Mouse (Mus musculus): ENCODE results near the gene Gm21830. TPM values are rescaled to one million over a fixed set of nuclear protein-coding genes. Genes with fewer than 3 reads are reported as not detected.
"Not testable (repeated sequence)": the region's sequence is repeated elsewhere in the genome, so short reads cannot be mapped to it uniquely, and the experiment has no call there.

Gene Gm21830
- polyA plus RNA-seq, 1 experiment from 2014 or later, result not detected

- Histone ChIP-seq H3K4me2 (ENCODE audit: low read length) (no peak overlapping the region), H3K36me3 (ENCODE audit: control insufficient read depth, insufficient read depth, low read length) (no peaks in the 10 kb centered on the region), H3K27ac (ENCODE audit: low read depth, low read length) (no peak overlapping the region), H3K9ac (ENCODE audit: low read depth, low read length) (no peak overlapping the region), H3K4me3 (ENCODE audit: low read length) (no peak overlapping the region), H3K4me1 (ENCODE audit: control insufficient read depth, insufficient read depth, low read depth, low read length) (no peaks in the 10 kb centered on the region), H3K27me3 (replicated peaks; ENCODE audit: control insufficient read depth, insufficient read depth, low read length) (no peaks in the 10 kb centered on the region), H3K9me3 (ENCODE audit: control insufficient read depth, low read length) (no peaks in the 10 kb centered on the region)
- no peak for ATAC-seq
- 77% methylated on average over 3 of the region's 3 CpGs for WGBS
These were observed 47.3 kb downstream of the Gm21830 start for GRCm38 (mm10) chr2:67460857-67461256.

DNA sequence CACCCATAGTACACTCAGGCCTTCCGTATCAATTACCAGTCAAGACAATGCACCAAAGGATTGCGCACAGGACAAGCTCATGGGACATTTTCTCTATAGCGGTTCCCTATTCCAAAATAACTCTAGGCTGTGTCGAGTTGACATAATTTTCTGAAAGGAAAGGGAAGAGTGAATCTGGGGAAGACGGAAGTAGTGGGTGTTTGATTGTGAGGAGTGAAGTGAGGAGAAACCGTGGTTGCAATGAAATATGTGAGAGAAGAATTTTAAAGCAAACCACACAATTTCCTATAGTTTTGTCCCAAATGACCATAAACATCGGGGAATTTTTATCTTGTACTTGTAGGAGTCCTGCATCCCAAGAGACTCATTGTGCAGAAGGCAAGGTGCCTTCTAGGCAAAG lies 53.5 kb downstream of the Gm21830 start:
- 90% methylated on average over 7 of the region's 7 CpGs for WGBS
- no peaks in the 10 kb centered on the region for H3K27me3 ChIP-seq (replicated peaks; ENCODE audit: control insufficient read depth, insufficient read depth, low read length)
- H3K9ac ChIP-seq (ENCODE audit: low read depth, low read length), result no peak overlapping the region
- H3K9me3 ChIP-seq (ENCODE audit: control insufficient read depth, low read length), result no peaks in the 10 kb centered on the region
- ATAC-seq, result no peak
- H3K4me2 ChIP-seq (ENCODE audit: low read length), result no peak overlapping the region
- H3K4me1 ChIP-seq (ENCODE audit: control insufficient read depth, insufficient read depth, low read depth, low read length), result no peaks in the 10 kb centered on the region
- H3K4me3 ChIP-seq (ENCODE audit: low read length), result no peak overlapping the region
- H3K36me3 ChIP-seq (ENCODE audit: control insufficient read depth, insufficient read depth, low read length), result no peaks in the 10 kb centered on the region
- H3K27ac ChIP-seq (ENCODE audit: low read depth, low read length), result no peak overlapping the region

DNA sequence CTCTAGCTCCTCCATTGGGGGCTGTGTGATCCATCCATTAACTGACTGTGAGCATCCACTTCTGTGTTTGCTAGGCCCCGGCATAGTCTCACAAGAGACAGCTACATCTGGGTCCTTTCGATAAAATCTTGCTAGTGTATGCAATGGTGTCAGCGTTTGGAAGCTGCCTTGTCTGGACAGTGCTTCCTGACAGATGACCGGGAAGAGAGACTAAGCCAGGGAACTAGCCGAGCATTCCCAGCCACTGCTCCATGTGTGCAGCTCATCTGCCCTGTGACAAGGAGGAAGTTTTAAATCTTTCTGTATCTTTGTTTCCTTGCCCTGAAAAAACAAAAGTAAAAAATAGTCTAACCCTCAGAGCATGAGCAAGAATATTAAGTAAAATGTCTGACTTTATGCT lies 56.5 kb downstream of the Gm21830 start:
- WGBS, result 85% methylated on average over 5 of the region's 5 CpGs
- H3K4me3 ChIP-seq (ENCODE audit: low read length); H3K9ac ChIP-seq (ENCODE audit: low read depth, low read length); H3K4me1 ChIP-seq (ENCODE audit: control insufficient read depth, insufficient read depth, low read depth, low read length); H3K9me3 ChIP-seq (ENCODE audit: control insufficient read depth, low read length); ATAC-seq; H3K27me3 ChIP-seq (replicated peaks; ENCODE audit: control insufficient read depth, insufficient read depth, low read length); H3K27ac ChIP-seq (ENCODE audit: low read depth, low read length); H3K36me3 ChIP-seq (ENCODE audit: control insufficient read depth, insufficient read depth, low read length); H3K4me2 ChIP-seq (ENCODE audit: low read length): not testable (repeated sequence)

DNA sequence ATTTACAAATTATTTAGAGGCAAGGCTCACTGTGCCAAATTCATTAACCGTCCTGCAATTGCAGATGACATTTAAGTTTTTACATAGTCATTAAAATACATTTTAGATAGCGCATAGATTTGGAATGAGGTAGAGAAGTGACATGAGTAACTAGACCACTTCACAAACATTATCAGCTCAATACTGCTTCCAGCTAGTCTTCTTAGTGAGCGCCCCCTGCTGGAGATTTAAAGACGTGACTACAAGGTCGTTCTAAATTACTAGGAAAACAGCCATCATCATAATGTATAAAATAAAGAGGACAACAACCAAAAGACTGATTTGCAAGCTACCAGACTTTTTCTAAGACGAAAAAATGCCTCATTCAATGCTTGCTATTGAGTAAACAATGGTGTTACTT lies 64.2 kb downstream of the Gm21830 start:
- 17% methylated on average over 6 of the region's 6 CpGs for WGBS
- Histone ChIP-seq H3K4me3 (ENCODE audit: low read length) (no peak overlapping the region), H3K27me3 (replicated peaks; ENCODE audit: control insufficient read depth, insufficient read depth, low read length) (no peaks in the 10 kb centered on the region), H3K9me3 (ENCODE audit: control insufficient read depth, low read length) (no peaks in the 10 kb centered on the region), H3K4me1 (ENCODE audit: control insufficient read depth, insufficient read depth, low read depth, low read length) (no peaks in the 10 kb centered on the region), H3K36me3 (ENCODE audit: control insufficient read depth, insufficient read depth, low read length) (no peaks in the 10 kb centered on the region), H3K4me2 (ENCODE audit: low read length) (no peak overlapping the region), H3K9ac (ENCODE audit: low read depth, low read length) (no peak overlapping the region), H3K27ac (ENCODE audit: low read depth, low read length) (no peak overlapping the region)
- ATAC-seq, result no peak

DNA sequence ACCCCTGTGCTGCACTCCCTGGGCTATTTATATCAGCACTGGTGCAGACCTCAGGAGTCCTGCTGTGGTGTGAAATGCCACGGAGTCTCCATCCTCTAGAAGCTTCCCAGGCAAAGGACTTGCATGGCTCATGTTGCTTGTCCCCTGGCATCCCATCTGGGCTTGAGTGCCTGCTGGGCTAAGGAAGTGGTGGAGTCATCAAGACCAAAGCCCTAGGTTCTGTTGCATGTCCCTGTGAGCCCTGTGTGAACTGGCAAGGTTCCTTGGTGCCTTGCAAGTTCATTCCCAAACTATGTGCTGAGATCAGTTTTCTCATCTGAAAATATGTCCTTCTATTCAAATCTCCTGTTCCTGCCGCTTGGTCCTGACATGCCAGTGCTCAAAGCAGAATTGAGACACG lies 67.5 kb downstream of the Gm21830 start:
- 72% methylated on average over 3 of the region's 3 CpGs for WGBS
- no peaks in the 10 kb centered on the region for H3K9me3 ChIP-seq (ENCODE audit: control insufficient read depth, low read length)
- H3K27ac ChIP-seq (ENCODE audit: low read depth, low read length), result no peak overlapping the region
- no peaks in the 10 kb centered on the region for H3K36me3 ChIP-seq (ENCODE audit: control insufficient read depth, insufficient read depth, low read length)
- no peak overlapping the region for H3K9ac ChIP-seq (ENCODE audit: low read depth, low read length)
- no peak overlapping the region for H3K4me3 ChIP-seq (ENCODE audit: low read length)
- H3K27me3 ChIP-seq (replicated peaks; ENCODE audit: control insufficient read depth, insufficient read depth, low read length), result no peaks in the 10 kb centered on the region
- H3K4me1 ChIP-seq (ENCODE audit: control insufficient read depth, insufficient read depth, low read depth, low read length), result no peaks in the 10 kb centered on the region
- no peak overlapping the region for H3K4me2 ChIP-seq (ENCODE audit: low read length)
- no peak for ATAC-seq

Other genes with a start within 250 kb of the Gm21830 start
- gene Gm26727, start 19.5 kb downstream of the Gm21830 start, polyA plus RNA-seq (2015; fragmentation: Nextera tagmentation; extraction: Ambion mirVana), result not detected in 2 replicates
- 0.02 TPM in 1 of 2 replicates, not detected in the other for gene Xirp2, start 32.3 kb downstream of the Gm21830 start, polyA plus RNA-seq (2015; fragmentation: Nextera tagmentation; extraction: Ambion mirVana)
- 54.7 and 56.1 TPM in 2 replicates for gene B3galt1, start 152.1 kb downstream of the Gm21830 start, polyA plus RNA-seq (2015; fragmentation: Nextera tagmentation; extraction: Ambion mirVana)